Mouse (Mus musculus): ENCODE results near the gene Rasal3. TPM values are rescaled to one million over a fixed set of nuclear protein-coding genes. Genes with fewer than 3 reads are reported as not detected.

The Rasal3 gene
- not detected for polyA plus RNA-seq (2021)

- in situ Hi-C loops (cut with MboI; ENCODE audit: low pct_unique_long_range_greater_than_20kb) = no loop called here
- peaks cover 16% of the 10 kb centered on the region for H3K27me3 ChIP-seq
- no peak for TF ChIP-seq CTCF (IDR thresholded peaks at IDR 0.05)
- no peak for ATAC-seq
- DNase-seq (ENCODE audit: low read depth, low spot score) = no peak
- POLR2A ChIA-PET = no interaction called here
- CTCF ChIA-PET = no interaction called here
Measured at GRCm38 (mm10) chr17:32403417-32403816, at the start of gene Rasal3. Gene Rasal3 (minus strand): TSS chr17:32403583.

DNA sequence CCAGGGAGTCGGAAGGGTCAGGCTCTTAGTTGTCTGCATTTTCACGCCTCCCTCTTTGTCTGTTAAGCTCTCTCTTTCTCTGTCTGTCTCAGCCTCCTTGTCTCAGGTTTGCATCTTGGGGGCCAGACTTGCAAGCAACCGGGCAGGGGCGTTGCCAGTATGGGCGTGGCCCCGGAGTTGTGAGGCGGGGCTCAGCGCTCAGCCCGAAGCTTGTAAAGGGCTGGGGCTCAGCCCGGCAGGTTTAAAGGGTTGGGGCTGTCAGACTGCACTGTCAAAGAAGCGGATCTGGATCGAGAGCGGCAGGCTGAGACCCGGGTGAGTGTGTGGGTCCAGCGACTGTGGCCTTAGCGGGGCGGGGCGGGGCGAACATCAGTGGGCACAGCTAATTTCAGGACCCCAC lies 49.1 kb upstream of the Rasal3 start, which contains the start of gene Cyp4f39:
Cyp4f39 (plus strand) TSS at position 242 of the 400 bp plus-strand sequence.
- ChIA-PET CTCF (no interaction called here), POLR2A (no interaction called here)
- in situ Hi-C loops (cut with MboI; ENCODE audit: low pct_unique_long_range_greater_than_20kb) = no loop called here

GRCm38 (mm10) chr17:32450844-32451537 lies 47.6 kb upstream of the Rasal3 start:
- POLR2A ChIA-PET = no interaction called here
- in situ Hi-C loops (cut with MboI; ENCODE audit: low pct_unique_long_range_greater_than_20kb) = no loop called here

More for the DNA sequence above, 49.1 kb upstream of the Rasal3 start, which contains the start of gene Cyp4f39:
- no peak for TF ChIP-seq CTCF (IDR thresholded peaks at IDR 0.05)
- ATAC-seq (peak; percentile 25), DNase-seq (ENCODE audit: low read depth, low spot score) (no peak)
- peaks cover 8% of the 10 kb centered on the region for H3K27me3 ChIP-seq

GRCm38 (mm10) chr17:32449042-32449441 lies 45.7 kb upstream of the Rasal3 start:
- CTCF ChIA-PET = no interaction called here
- no peak for TF ChIP-seq CTCF (IDR thresholded peaks at IDR 0.05)
- ATAC-seq (no peak), DNase-seq (ENCODE audit: low read depth, low spot score) (no peak)
- POLR2A ChIA-PET = no interaction called here
- H3K27me3 ChIP-seq = peaks cover 11% of the 10 kb centered on the region
- in situ Hi-C loops (cut with MboI; ENCODE audit: low pct_unique_long_range_greater_than_20kb) = no loop called here

More at GRCm38 (mm10) chr17:32450844-32451537, 47.6 kb upstream of the Rasal3 start:
- ATAC-seq (no peak), DNase-seq (ENCODE audit: low read depth, low spot score) (no peak)
- peaks cover 8% of the 10 kb centered on the region for H3K27me3 ChIP-seq
- CTCF ChIA-PET = no interaction called here
- no peak for TF ChIP-seq CTCF (IDR thresholded peaks at IDR 0.05)

GRCm38 (mm10) chr17:32447195-32447594 lies 43.8 kb upstream of the Rasal3 start:
- DNase-seq (ENCODE audit: low read depth, low spot score) = no peak
- in situ Hi-C loops (cut with MboI; ENCODE audit: low pct_unique_long_range_greater_than_20kb) = no loop called here
- no peak for TF ChIP-seq CTCF (IDR thresholded peaks at IDR 0.05)
- POLR2A ChIA-PET = no interaction called here
- CTCF ChIA-PET = no interaction called here
- ATAC-seq = no peak
- H3K27me3 ChIP-seq = peaks cover 3% of the 10 kb centered on the region

DNA sequence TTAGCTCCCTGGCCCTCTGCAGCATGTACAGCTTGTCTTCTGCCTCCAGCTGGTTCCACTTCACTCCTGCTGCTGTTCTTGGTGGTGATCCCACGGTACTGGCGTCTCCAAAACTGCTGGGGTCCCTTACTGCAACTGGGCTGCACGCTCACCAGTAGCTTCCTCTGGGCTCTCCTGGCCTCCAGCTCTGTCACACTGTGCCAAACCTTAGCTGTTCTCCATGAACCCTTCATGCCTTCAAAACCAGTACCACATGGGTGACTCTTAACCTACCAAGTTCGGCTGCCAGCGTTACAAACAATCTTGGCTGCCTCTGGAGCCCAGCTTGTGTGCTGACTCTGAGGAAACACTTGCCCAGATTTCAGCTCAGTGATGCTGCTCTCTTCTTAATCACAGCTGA lies 41.6 kb upstream of the Rasal3 start:
- ChIA-PET POLR2A (interaction anchor here (0.8 kb wide), 1 partner anchor 22 kb away, joined by 3 read pairs; no protein-coding TSS in a partner anchor), CTCF (no interaction called here)
- peaks cover 3% of the 10 kb centered on the region for H3K27me3 ChIP-seq
- TF ChIP-seq CTCF (IDR thresholded peaks at IDR 0.05) = no peak
- in situ Hi-C loops (cut with MboI; ENCODE audit: low pct_unique_long_range_greater_than_20kb) = no loop called here
- ATAC-seq (no peak), DNase-seq (ENCODE audit: low read depth, low spot score) (no peak)

GRCm38 (mm10) chr17:32443245-32443644 lies 39.9 kb upstream of the Rasal3 start:
- ChIA-PET POLR2A (no interaction called here), CTCF (no interaction called here)
- TF ChIP-seq CTCF (IDR thresholded peaks at IDR 0.05) = no peak
- DNase-seq (ENCODE audit: low read depth, low spot score) (no peak), ATAC-seq (no peak)
- in situ Hi-C loops (cut with MboI; ENCODE audit: low pct_unique_long_range_greater_than_20kb) = no loop called here
- peaks cover 17% of the 10 kb centered on the region for H3K27me3 ChIP-seq

- no peak for ATAC-seq
- peaks cover 22% of the 10 kb centered on the region for H3K27me3 ChIP-seq
- in situ Hi-C loops (cut with MboI; ENCODE audit: low pct_unique_long_range_greater_than_20kb) = no loop called here
- DNase-seq (ENCODE audit: low read depth, low spot score) = no peak
- POLR2A ChIA-PET = no interaction called here
- TF ChIP-seq CTCF (IDR thresholded peaks at IDR 0.05) = no peak
- CTCF ChIA-PET = no interaction called here
Measured at GRCm38 (mm10) chr17:32437106-32437505, 33.7 kb upstream of the Rasal3 start.

DNA sequence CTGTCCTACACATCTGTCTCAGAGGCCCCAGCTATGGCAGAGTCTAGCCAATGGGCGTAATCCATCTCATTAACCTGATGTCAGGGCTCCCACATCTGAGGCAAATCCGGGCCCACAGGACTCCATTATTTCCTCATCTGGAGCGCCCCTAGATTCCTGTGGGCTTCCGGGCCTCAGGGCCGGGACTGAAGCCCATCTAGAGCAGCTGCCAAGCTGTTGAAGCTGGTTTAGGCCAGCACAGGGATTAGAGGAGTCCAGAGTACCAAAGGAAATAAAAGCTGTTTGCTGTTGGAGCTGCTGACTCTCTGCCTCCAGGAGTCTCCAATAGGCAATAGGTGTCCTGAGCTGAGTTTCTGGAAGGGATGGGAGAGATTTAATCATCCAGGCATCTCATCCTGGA lies 31.8 kb upstream of the Rasal3 start:
- CTCF ChIA-PET = no interaction called here
- ATAC-seq = no peak

GRCm38 (mm10) chr17:32434324-32434723 lies 30.9 kb upstream of the Rasal3 start:
- no peak for DNase-seq (ENCODE audit: low read depth, low spot score)
- TF ChIP-seq CTCF (IDR thresholded peaks at IDR 0.05) = no peak
- in situ Hi-C loops (cut with MboI; ENCODE audit: low pct_unique_long_range_greater_than_20kb) = loop anchor here (5.0 kb wide), 1 partner anchor 92 kb away; no protein-coding TSS in a partner anchor
- POLR2A ChIA-PET = no interaction called here
- ATAC-seq = no peak
- CTCF ChIA-PET = no interaction called here
- H3K27me3 ChIP-seq = peaks cover 17% of the 10 kb centered on the region

More for the DNA sequence above, 31.8 kb upstream of the Rasal3 start:
- POLR2A ChIA-PET = interaction anchor here (0.5 kb wide), 1 partner anchor 1083 kb away, joined by 4 read pairs; no protein-coding TSS in a partner anchor
- no peak for TF ChIP-seq CTCF (IDR thresholded peaks at IDR 0.05)
- DNase-seq (ENCODE audit: low read depth, low spot score) = no peak
- in situ Hi-C loops (cut with MboI; ENCODE audit: low pct_unique_long_range_greater_than_20kb) = no loop called here
- peaks cover 22% of the 10 kb centered on the region for H3K27me3 ChIP-seq

GRCm38 (mm10) chr17:32431972-32432371 lies 28.6 kb upstream of the Rasal3 start:
- in situ Hi-C loops (cut with MboI; ENCODE audit: low pct_unique_long_range_greater_than_20kb) = loop anchor here (5.0 kb wide), 1 partner anchor 90 kb away; no protein-coding TSS in a partner anchor
- ChIA-PET CTCF (interaction anchor here (0.9 kb wide), 1 partner anchor 64 kb away, joined by 3 read pairs; no protein-coding TSS in a partner anchor), POLR2A (interaction anchor here (0.7 to 1.0 kb wide), 2 partner anchors 82 to 405 kb away, joined by 4 read pairs; no protein-coding TSS in a partner anchor)
- TF ChIP-seq CTCF (IDR thresholded peaks at IDR 0.05) = peak; percentile 67
- DNase-seq (ENCODE audit: low read depth, low spot score) (no peak), ATAC-seq (no peak)
- peaks cover 4% of the 10 kb centered on the region for H3K27me3 ChIP-seq
